Mouse (Mus musculus): ENCODE data around the gene Wdr78.

DNA sequence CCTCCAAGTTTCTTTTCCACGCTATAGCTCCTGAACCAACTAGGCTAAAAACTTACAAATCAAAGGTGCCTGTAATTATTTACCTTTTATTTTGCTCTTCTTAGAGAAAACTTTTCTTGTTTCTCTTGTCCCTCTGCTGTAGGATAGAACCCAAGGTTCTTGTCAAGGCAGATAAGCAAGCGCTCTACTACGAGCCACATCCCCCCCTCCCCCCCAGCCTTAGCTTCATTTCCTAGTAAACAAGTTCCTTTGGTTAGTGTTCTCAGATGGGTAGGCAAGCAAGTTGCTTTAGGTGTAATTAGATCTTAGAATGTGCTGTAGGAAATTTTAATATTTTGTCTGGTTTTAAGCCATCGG, 5.7 kb upstream of the Wdr78 start:
- no peak for TF ChIP-seq CTCF (IDR thresholded peaks at IDR 0.05; ENCODE audit: low read depth, low read length)
- no peak for TF ChIP-seq POLR2A (IDR thresholded peaks at IDR 0.05; ENCODE audit: extremely low read depth, insufficient read depth, low read length)

All from liver, adult 2 months (tissue).